Mouse (Mus musculus) cerebellum, postnatal 25 days (tissue): ENCODE measurements around the gene Hspb7.

Experiments used
- DNase-seq, 2 experiments: peaks; one replicate each; pipeline ENCODE4 v3.0.0; 2021; ENCODE audit warnings: mixed read lengths in 2 of 2

Hspb7 gene

DNA sequence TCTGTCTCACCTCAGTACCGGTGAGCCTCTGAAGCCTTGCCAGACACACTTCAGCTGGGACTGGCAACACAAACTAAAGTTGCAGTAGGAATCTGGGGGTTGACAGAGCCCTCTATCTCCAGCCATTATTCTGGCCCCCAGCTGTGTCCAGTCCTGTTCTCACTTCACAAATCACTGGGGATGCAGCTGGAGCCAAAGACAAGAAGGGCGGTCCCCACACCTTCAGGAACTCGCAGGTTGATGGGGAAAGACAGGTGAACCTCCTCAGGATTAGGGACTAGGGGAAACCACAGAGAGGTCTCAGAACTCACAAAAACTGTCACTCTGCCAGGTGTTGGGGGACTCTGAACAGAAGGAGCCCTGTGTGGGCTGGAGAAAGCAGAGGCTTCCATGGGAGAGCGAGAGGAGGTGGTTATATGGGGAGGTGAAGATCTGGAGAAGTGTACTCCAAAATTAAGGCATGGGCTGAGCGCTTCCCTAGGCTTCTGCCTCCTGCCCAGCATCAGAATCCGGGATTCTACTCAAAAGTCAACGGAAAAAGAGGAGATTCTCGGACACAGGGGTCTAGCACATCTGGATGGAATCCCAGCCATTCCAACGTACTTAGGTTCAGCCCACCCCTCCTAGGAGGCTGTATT, at the start of gene Hspb7:
TSS of gene Hspb7 (plus strand) at position 588 of the 638 bp plus-strand sequence.
- DNase-seq, result no peak

DNA sequence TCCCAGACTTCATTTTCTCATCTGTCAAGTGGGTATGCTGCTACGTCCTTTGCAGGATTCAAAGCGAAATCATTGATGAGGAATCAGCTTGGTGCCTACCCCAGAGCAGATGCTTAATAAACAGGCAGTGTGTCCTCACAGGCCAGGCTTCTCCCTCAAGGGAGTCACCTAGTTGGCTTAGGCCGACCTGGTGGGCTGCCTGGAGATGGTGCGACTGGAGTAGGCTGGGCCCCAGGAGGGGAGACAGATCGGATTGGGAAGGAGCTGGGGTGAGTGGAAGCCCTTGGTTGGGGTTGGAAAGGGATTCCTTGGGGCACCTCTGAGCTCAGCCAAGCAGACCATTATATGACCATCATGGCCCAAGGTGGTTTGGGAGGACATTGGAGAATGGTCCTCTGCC, 48.2 kb upstream of the Hspb7 start:
- no peak for DNase-seq

DNA sequence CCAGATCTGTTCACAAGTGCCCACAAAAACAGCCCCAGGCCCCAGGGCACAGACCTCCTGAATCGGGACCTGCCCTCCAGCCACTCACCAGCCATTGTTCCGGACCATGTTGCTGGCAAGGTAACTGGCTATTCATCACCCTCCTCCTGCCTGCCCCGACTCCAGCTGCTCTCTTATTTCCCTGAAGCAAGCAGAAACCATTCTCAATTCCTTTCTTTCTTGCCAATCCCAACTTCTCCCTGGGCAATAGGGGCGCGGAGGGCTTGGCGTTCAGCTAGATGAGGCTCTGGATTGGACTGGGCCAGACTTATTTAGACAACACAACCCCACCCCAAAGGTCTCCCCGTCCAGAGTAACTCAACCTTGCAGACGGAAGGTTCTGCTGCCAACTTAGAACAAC, 40.9 kb upstream of the Hspb7 start:
- no peak for DNase-seq

DNA sequence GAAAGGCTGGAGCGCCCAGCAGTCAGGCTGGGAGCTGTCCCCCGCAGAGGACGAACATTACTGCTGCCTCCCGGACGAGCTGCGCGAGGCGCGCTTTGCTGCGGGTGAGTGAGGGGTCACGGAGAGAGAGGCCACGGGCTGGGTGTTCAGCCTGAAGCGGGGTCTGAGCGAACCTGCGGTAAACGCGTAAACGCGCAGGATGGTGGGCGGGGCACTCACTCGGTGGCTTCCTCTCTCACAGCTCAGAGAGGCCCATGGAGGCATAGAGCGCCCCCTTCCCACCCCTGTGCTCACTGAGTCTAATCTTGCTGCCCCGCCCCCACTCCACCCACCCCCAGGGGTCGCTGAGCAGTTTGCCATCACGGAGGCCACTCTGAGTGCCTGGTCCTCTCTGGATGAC, 38.2 kb upstream of the Hspb7 start:
- DNase-seq, result no peak

DNA sequence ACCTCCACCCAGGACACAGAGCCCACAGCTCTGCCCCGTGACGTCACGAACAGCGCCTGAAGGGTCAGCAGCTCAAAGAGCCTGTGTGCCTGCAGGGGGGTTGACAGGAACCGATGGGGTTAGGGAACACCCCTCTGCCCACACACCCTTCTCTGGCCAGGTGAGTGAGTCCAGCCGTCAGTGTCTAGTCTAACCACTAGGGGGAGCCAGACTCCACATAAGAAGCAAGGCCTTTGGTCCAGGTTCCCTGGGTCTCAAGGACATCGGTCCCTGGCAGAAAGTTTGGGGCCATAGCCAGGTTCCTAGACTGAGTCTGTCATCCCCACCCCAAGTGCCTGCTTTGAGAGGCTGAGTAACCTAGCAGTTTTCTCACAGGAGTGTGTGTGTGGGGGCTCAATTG, 35.3 kb upstream of the Hspb7 start:
- peak; percentile 51 to 69 for DNase-seq

- no peak for DNase-seq
Measured at GRCm38 (mm10) chr4:141386150-141386549, 34.4 kb upstream of the Hspb7 start.

GRCm38 (mm10) chr4:141387093-141387784, 33.3 kb upstream of the Hspb7 start:
- DNase-seq, result peak; percentile 68 to 82

GRCm38 (mm10) chr4:141387933-141388332, 32.6 kb upstream of the Hspb7 start:
- no peak for DNase-seq

DNA sequence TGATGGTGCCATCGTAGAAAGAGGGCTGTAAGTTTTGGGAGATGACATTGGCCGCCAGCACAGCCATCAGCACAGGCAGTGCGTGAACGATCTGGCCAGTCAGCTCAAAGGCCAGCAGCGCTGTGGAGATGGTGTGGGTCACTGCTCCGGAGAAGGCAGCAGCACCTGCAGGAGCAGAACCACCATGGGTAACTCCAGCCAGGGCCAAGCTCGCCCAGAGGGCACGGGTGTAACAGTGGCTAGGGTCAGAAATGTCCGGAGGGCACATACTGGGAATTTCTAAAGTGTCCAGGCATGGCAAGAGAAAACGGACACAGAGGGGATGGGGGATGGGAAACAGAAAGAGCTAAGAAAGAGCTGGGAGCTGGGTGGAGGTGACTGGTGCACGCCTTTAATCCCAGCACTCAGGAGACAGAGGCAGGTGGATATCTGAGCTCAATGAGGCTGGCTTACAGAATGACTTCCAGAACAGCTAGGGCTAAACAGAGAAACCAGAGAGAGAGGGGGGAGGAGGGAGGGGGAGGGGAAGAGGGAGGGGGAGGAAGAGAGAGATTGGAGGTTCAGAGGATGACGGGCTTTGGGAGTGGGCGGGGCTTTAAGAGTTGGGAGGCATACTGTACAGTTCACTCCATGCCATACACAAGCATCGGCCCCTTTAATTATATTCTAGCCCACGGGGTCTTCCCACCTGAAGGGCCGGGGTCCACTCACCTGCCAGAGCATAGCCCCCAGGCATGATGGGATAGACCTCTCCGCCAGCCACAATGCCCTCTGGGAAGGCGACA, 31.0 kb upstream of the Hspb7 start:
- no peak for DNase-seq

DNA sequence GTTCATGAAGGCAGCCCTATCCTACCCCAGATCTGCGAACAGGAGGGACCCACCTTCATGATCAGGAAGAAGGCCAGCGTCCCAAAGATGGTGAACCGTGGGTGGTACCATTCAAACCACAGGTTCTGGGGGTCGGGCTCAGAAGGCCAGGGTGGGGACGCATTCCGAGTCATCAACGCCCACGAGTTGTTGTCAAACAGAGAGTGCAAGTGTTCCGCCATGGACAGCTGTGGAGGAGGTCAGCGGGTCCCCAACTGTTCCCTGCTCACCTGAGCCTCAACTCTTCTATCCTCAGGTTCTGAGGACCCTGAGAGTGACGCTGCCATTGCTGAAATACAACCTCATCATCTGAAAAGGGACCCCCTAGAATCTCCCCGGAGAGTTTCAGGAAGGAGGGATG, 29.3 kb upstream of the Hspb7 start:
- no peak for DNase-seq

DNA sequence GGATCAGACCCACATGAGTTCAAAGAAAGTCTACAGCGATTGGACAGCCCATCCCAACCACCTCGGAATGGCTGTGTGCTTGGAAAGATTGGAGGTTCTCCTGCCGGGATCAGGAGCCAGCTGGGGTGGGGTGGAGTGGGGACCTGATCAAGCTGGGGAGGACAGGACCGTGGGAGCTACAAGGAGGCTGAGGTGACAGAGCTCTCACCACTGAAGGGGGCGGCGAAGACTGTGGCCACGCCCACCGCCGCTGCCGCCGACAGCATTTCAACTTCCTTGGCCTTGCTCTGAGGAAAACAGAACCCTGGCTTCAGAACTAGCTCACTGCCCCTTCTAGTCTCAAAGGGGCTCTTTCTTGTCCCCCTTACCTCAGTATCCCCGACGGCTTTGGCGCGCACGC, 25.8 kb upstream of the Hspb7 start:
- DNase-seq, result no peak

DNA sequence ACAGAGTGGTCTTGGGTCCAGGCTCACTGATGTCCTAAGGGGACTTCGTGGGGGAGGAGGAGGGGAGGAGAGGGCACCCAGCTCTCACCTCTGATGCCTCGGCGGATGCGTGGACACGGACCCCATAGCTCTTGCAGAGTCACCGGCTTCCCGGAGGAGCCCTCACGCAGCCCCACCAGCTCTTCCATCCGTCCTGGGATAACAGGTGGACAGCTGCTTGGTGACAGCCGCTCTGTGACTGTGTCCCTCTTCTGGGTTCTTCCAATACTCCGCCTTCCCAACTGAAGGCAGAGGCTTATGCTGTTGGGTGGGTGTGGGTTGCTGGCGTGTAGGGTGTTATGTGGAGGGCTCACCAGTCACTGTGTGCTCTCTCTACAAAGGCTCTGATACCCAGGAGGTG, 22.7 kb upstream of the Hspb7 start:
- DNase-seq, result no peak

DNA sequence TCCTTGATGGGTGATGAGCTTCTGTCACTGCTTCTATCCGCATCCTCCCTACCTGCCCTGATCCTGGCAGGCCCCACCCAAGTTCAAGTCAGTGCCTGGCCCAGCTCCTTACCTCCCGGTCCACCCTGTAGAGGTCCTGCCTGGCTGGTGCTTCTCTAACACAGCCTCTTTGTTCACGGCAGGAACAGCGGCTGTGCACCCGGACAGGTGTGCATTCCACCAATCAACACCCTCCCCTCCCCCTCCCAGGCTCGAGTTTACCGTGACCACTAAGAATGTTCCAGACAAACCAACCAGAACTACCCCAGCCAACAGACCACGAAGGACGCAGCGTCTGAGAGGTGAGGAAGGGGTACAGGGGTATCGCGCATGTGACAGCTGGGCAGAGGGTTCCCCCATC, 22.0 kb upstream of the Hspb7 start, which contains the start of gene Clcnka:
TSS of gene Clcnka (minus strand) at position 180 of the 400 bp plus-strand sequence.
- no peak for DNase-seq

DNA sequence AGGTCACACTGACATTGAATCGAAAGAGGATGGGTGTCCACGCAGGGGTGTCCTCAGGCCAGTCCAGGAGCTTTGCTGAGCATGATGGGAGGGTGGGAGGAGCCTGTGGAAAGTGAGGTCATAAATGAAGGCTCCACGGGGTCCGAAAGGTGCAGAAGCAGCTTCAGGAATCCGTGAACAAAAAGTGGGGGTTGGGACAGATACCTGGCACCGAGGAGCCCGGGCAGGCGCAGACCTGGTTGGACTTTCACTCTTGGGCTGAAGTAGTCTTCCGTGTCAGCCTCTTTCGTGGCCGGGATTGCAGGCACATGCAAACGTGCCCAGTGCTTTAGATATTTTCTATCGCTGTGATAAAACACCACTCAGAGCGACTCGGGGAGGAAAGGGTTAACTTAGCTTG, 20.4 kb upstream of the Hspb7 start:
- no peak for DNase-seq

DNA sequence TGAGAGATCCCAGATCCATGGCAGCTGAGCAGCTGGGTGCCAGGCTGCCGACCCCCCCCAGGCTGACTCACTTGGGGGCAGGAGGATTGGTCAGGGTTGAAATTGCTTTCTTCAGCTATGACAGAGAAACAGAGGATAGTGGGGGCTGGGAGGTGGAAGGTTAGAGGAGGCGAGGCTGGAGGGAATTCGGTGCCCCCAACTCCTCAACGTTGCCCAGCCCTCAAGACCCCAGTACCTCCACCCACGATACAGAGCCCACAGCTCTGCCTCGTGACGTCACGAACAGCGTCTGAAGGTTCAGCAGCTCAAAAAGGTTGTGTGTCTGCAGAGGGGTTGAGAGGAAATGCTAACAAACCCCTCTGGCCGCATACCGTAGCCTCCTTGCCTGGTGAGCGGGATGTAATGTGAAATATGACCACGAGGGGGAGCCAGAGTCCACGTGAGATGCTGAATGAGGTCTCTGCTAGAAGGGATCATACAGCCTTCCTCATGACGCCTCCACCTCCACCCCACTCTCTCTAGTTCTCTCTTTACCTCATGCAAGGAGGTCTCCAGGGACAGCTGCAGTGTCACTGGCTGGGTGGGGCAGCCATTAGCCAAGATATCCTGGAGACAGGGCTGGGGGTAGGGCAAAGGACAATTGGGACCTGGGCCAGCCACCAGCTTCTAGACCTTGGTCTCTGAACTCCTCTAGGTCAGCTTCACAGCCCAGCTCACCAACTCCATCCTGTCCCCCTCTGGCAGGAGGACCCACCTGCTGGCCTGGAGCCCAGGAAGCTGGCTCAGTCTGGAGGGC, 15.9 kb upstream of the Hspb7 start:
- peak; percentile 90 to 92 for DNase-seq

GRCm38 (mm10) chr4:141405314-141405622, 15.3 kb upstream of the Hspb7 start:
- no peak for DNase-seq

DNA sequence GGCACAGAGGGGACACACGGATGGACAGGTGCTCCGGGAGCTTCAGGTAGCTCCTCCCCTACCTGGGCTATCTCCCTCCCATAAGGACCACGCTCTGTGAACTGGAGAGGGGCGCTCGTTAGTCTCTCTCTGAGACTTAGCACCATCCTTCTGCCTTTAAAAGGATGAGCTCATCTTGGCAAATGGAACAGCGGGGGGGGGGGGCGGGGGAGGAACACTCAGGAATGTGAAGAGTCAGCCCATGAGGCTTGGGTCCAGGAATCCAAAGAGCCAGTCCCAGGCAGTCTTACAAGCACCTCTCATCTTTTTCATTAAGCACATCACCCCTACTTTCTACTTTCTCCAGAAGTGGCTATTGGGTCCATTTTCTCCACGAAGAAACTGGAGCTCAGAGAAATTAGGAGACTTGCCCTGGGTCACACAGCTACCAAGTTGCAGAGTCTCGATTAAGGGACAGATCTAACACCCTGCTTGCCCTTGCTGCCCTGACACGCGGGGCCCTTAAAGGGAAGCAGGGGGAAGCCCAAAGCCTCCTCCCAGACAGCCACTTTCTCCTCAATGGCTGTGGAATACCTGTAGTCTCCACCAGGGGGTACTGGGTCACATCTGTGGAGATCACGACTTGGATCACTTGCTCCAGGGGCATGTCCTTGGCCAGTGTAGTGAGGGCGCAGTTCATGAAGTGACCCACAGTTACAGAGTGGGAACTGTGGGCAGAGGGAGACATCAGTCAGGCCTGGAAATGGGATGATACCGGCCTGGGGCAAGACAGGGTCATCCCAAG, 13.9 kb upstream of the Hspb7 start:
- DNase-seq, result peak in 1 of 2 experiments; percentile 33

DNA sequence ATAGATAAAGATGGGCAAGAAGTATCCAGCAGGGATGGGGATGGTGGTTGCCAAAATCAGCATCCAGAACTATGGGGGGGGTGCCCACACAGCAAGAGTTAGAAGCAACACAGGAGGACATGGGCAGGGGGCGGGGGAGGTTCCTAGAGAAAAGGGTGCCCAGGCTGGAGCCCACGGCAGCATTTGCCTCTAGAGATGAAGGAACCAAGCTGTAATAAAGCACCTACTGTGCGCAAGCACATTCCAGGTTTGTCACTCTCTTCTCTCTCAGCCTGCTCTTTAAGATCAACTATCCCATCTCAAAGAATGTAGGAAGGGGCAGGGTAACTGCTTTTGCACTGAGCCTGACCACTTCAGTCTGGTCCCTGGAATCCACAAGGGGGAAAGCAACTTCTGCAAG, 12.0 kb upstream of the Hspb7 start:
- no peak for DNase-seq

- DNase-seq, result peak in 1 of 2 experiments; percentile 50
Measured at GRCm38 (mm10) chr4:141411430-141411992, 9.1 kb upstream of the Hspb7 start.

- DNase-seq, result no peak
Measured at GRCm38 (mm10) chr4:141415924-141416323, 4.7 kb upstream of the Hspb7 start, which contains the start of gene Clcnkb. Gene Clcnkb, minus strand, starts transcription at chr4:141416014.

DNA sequence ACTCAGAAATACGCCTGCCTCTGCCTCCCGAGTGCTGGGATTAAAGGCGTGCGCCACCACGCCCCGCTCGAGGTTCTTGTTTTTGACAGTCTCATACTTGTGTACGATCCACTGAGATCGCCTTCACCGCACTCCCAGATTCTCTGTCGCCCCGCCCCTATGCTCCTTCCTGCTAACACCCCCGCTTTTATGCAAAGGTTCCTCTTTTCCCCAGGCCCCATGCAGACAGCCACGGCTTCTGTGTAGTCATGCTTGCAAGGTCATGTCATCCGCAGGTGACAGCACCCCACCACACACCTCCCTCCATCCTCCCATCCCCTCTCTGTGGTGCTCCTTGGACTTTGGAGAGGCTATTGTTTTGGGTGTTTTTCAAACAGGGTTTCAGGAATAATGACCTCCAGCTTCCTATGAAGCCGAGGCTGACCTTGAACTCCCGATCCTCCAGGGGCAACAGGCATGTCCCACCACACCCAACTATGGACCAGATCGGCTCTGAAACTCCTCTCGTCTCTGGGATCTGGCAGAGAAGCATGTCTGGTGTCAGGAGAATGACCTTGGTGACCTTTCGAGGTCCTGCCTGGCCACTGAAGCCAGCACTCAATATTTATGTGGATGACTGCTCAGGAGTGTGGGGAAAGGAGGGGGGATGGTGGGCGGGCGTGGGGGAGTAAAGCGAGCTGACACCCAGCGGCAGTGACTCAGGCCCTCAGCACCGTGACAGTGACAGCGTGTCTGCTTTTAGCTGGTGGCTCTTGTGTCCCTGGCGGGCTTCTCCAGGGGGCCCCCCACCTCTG, 984 bp upstream of the Hspb7 start:
- no peak for DNase-seq
